Mouse (Mus musculus): ENCODE measurements around the gene Hspa1a.
"Not testable (repeated sequence)": the region's sequence is repeated elsewhere in the genome, so short reads cannot be mapped to it uniquely, and the experiment has no call there.

The Hspa1a gene

DNA sequence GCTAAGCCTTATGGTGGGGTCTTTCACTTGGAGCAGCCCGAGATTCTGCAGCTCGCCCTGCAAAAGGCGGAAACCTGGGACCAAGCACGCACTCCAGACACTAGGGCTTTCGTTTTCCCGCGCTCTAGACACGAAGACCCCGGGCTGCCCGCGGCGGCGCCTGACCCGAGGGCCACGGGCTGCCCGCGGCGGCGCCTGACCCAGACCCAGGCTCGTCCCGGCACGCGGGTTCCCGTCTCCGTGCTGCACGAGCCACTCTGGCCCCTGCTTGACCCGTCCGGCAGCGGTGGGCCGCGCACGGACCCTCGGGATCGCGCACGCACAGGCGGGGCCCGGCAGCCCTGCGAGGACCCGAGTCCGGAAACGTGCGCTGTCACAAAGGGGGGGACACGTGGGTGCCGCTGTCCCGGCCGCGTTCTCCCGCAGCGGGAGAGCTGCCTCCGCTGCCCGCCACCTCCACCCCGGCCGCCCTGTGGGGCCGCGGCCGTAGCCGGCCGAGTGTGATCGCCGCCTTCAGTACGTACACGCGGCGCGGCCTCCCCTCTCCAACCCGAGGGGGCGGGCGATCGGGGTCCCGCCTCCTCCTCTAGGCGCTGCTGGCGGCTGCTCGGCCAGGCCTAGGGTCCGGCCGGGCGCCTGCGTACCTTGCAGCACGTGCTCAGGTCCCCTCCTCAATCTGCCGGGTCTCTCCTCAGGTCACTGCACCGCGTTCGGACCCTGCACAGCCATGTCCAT lies 28.9 kb upstream of the Hspa1a start, which contains the start of gene Vars:
Gene Vars (plus strand): TSS at position 271 of the 735 bp plus-strand sequence.
- DNase-seq, result peak; percentile 83

DNA sequence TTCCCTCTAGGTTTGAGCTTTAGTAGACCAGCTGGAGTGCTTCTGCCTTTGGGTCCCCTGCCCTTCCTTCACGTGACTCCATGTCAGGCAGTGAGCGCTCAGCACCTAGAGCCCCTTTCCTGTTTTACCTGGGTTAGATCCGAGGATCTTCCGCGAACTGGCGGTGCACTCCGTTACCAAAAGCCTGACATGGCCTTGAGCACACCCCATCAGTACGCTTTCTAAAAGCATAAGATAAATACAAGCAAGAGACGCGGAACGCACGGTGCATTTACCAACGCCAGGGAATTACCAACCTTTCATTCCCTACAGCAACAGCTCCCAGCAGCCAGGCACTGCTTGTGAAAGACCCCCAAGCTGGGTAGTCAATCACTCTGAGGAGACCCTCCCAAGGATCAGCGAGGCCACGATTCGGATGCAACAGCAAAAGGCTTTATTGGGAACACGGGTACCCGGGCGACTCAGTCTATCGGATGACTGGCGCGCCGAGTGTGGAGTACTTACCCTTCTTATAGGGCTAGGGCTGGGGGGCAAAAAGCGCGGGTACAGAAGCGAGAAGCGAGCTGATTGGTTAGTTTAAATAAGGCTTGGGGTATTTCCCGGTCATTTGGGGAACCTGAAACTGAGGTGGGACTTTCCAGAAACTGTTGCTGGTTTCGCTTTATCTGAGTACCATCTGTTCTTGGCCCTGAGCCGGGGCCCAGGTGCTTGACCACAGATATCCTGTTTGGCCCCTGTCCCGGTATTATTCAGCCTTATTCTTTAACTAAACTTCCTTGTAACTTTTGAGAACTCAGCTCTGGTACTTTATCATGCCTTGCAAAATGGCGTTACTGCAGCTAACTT lies 28.1 kb upstream of the Hspa1a start:
- not testable (repeated sequence) for DNase-seq

DNA sequence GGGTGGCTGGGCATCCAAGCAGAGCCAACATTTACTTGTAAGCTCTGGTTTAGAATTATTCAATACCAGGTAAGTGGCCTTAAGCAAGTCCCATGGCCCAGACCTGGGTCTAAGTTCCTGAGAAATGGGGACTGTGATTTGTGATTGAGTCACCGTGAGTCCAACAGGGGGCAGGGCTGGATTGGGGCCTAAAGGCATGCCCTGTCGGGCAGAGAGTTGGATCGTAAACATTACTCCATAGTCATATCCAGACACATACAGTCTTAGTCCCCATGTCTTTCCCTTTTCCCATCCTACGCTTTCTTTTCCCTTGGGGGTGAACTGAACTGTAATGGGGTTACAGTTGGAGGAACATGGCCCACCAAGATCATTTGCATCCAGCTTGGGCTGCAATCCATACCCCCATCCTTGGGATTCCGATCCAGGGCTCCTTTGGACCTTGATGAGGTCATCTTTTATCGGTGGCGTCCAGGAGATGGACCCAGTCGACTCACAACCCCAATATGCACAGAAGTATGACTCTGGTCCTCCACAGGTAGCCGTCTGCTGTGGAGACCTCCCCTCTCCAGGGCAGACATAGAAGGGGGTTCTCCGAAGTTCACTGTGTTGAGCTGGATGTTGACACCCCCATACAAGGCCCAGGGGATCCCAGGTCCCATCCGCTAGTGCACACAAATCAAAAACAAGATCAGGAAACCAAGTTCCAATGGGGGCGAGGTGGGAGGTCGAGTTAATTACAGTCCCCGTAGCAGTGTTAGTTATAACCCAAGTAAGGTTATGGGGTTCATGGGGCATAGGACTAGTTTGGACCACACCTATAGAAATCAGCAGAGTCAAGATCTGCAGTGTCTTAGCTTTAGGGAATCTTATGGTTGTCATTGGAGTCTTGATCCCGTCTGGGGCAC lies 26.8 kb upstream of the Hspa1a start:
- no peak for DNase-seq

DNA sequence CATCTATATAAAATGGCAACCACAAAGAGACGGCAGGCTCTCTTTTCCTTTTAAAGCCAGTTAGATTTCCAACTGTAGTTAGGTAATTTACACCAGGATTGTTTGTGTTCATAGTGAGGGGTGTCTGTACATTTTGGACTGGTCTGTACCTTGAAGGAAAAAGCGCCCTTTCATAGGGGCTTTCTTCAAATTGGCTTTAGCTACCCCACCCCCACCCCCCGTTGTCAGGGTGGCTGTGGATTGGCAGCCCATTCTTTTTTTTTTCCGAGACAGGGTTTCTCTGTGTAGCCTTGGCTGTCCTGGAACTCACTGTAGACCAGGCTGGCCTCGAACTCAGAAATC lies 25.2 kb upstream of the Hspa1a start:
- DNase-seq, result no peak

DNA sequence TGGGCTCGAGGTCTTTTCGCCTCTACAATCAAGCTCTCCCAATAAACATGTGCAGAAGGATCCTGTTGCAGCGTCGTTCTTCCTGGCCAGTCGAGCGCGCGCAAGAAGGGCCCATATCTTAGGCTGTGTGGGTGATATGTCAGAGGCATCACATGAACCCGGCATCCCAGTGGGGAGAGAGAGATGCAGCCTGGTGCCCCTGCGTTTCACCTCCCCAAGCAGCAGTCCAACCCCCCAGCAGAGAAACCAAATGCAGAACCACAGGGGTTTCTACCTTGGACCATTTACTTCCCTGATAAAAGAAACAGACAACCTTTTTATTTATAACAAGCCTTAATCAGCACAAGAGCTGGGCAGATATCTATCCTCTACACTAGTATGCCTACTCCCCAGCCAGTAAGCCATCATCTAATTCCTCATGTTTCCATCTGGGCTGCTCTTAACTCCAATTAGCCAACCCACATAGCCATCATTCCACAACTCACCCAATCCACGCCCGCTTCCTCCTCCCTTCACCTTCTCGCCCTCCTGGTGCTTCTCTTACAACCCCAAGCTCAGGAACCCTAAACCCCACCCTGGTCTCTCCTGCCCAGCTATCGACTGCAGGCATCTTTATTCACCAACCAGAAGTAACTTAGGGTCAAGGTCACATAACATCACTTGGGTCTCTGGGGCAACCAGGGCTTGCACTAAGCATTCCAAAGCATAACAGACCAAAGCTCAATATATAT lies 24.6 kb upstream of the Hspa1a start:
- no peak for DNase-seq

DNA sequence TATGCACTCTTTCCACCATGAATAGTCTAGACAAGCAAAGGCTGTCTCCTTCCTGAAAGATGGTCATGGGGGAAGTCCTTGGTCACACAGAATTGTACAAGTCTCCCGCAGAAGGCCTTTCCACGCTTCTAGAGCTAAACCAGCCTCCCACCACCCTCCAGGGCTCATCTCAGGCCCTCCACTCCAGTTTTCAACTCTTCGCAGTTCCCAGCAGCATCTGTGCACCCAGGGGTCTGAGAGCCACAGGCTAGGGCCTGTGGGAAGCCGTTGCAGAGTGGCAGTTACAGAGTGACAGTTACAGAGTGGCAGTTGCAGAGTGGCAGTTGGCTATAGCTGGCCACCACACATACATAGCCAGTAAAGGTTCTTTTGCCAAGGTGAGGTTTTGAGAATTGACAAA lies 24.0 kb upstream of the Hspa1a start:
- not testable (repeated sequence) for DNase-seq

DNA sequence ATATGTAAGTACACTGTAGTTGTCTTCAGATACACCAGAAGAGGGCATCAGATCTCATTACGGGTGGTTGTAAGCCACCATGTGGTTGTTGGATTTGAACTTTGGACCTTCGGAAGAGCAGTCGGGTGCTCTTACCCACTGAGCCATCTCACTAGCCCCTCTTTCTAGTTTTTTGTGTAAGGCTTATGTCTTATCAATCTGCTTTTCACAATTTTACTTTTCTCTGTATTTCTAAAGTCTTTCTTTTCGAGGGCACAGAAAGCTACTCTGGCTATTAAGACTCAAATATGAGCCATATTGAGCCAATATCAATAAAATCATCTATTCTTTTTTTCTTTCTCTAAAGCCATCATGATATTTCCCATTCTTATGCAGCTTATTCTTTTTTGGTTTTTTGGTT lies 23.2 kb upstream of the Hspa1a start:
- DNase-seq, result not testable (repeated sequence)

DNA sequence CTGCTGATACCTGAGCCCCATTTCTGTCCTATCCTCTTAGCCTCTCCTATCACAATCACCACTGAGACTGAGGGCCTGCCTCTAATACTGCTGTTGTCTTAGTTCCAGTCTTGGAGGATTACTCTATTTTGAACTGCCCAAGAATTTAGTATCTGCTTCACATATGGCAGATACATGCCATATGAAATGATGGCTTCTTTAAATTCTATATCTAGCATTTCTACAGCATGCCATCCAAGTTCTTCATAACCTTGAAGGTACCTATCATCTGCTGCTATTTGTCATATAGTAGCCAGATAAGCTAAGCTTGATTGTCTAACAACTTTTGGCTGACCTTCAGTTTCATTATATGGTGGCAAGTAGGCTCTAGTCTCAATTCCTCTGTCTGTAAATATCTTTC lies 22.8 kb upstream of the Hspa1a start:
- DNase-seq, result no peak

DNA sequence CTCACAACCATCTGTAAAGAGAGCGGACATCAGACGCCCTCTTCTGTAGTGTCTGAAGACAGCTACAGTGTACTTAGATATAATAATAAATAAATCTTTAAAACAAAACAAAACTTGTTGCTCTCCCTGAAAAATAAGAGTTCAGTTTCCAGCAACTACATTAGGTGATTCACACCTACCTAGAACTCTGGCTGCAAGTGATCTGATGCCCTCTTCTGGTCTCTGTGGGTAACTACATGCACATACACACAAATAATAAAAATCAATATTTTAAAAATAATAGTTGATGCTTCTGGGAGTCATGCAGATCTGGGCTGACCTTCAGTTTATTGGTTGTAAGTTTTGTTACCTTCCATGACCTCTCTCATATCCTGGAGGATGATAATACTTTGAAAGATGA lies 12.3 kb upstream of the Hspa1a start:
- peak; percentile 2 for DNase-seq

DNA sequence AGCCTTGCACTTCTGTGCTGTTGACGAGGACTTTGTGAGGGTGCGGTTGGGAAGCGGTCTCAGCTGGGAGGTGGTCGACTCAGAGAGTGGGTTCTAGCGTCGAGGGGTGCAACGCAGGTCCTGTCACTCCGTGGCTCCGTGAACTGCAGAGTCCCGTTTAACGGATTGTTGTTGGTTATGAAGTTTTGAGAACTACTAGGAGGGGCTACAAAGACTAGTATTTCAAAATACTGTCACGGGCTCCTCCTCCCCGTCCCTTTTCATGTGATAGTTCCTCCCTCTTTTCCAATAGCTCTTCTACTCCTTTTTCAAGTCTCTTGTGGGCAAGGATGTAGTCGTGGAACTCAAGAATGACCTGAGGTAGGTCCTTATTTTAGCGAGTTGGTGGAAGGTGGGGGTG lies 10.4 kb upstream of the Hspa1a start:
- DNase-seq, result no peak

DNA sequence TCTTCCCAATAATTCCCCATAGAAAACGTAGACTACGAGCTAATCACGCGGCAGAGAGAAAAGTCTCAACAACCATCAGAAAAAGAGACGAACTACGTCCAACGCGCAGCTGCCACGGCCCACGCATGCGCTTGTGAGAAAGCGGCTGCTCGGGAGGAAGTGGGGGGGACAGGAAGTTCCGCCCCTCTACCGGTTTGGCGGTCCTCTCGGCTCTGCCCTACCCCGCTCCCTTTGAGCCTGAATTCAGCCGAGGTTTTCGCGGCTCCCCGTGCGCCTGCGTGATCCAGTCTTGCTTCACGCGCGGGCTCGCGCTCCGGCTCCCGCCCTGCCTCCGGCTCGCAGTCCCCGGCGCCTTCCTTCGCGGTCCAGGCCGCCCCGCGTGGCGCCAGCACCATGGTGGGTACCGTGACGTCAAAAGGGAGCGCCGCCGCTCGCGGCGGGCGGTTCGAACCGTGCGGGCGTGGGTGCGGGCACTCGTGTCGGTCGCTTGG lies 9.8 kb upstream of the Hspa1a start, which contains the start of gene Lsm2:
Gene Lsm2 (plus strand): TSS at position 173 of the 491 bp plus-strand sequence.
- peak; percentile 91 for DNase-seq

DNA sequence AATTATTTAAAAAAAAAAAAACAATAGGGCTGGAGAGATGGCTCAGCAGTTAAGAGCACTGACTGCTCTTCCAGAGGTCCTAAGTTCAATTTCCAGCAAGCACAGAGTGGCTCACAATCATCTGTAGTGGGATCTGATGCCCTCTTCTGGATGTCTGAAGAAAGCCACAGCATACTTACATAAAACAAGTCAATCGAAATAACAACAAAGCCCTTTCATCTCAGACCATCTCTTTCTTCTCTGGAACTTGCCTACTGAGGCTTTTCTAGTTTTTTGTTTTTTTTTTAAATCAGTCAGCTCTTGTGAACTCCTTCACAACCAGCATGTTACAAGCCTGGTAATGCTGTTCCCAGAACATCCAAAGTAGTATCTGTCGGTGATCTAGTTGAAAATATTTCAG lies 8.7 kb upstream of the Hspa1a start:
- DNase-seq, result peak; percentile 69

DNA sequence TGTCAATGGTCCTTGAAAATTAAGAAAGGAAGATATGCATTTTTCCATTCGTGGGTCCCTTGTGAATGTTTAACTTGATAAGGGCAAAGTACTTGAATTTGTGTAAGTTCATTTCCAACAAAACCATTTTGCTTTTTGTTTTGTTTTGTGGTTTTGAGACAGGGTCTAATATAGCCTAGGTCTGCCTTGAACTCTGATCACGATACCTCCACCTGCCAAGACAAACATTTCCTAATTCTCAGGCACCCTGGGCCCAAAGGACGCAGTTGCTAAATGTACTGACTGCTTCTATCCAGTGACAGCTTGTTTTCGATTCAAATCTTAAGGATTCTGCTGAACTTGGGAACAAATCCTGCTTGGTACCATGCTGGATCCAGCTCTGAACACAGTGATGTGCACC lies 7.7 kb upstream of the Hspa1a start:
- DNase-seq, result no peak

DNA sequence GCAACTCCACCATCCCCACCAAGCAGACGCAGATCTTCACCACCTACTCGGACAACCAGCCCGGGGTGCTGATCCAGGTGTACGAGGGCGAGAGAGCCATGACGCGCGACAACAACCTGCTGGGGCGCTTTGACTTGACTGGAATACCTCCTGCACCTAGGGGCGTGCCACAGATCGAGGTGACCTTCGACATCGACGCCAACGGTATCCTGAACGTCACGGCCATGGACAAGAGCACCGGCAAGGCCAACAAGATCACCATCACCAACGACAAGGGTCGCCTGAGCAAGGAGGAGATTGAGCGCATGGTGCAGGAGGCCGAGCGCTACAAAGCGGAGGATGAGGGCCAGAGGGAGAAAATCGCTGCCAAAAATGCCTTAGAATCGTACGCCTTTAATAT lies 6.3 kb upstream of the Hspa1a start:
- peak; percentile 14 for DNase-seq

DNA sequence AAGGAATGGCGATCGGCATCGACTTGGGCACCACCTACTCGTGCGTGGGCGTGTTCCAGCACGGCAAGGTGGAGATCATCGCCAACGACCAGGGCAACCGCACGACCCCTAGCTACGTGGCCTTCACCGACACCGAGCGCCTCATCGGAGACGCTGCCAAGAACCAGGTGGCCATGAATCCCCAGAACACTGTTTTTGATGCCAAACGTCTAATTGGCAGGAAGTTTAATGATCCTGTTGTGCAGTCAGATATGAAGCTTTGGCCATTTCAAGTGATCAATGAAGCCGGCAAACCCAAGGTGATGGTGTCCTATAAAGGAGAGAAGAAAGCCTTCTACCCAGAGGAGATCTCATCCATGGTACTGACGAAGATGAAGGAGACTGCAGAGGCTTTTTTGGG lies 5.0 kb upstream of the Hspa1a start:
- peak; percentile 3 for DNase-seq

DNA sequence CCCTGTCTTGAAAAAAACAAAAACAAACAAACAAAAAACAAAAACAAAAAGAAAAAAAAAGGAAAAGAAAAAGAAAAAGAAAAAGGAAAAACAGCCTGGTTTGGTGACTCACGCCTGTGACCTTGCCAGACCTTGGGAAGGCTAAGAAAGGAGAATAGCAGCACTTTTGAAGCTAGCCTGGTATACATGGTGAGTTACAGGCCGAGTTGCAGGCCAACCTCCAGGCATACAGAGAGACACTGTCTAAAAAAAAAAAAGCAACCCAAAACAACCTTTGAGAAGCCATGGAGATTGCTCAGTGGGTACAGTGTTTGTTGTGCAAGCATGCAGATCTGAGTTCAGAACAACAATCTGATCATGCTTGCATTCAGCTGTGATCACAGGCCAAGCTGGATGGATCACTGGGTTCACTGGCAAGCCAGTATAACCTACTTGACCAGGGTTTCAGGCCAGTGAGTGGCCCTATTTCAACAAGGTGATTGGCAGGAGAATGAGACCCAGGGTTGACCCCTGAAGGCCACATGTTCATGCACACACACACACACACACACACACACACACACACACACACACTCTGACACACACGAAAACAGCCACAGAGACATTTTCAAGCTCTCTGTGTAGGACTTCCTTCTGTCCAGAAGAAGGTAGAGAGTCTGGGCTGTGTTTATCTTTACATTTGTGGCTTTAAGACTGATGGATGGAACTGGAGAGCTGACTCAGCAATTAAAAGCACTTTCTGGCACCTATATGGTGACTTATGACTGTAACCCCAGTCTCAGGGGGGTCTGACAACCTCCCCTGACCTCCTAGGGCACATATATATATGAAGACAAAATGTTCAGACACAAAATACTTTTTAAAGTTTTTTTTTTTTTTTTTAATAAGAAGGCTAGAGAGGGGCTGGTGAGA lies 3.9 kb upstream of the Hspa1a start:
- DNase-seq, result peak; percentile 41

DNA sequence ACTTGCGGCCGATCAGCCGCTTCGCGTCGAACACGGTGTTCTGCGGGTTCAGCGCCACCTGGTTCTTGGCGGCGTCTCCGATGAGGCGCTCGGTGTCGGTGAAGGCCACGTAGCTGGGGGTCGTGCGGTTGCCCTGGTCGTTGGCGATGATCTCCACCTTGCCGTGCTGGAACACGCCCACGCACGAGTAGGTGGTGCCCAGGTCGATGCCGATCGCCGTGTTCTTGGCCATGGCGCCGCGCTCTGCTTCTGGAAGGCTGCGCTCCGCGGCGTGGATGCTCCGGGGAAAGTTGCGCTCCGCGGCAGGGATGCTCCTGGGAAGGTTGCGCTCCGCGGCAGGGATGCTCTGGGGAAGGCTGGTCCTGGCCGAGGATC lies 275 bp downstream of the Hspa1a start:
- not testable (repeated sequence) for DNase-seq

DNA sequence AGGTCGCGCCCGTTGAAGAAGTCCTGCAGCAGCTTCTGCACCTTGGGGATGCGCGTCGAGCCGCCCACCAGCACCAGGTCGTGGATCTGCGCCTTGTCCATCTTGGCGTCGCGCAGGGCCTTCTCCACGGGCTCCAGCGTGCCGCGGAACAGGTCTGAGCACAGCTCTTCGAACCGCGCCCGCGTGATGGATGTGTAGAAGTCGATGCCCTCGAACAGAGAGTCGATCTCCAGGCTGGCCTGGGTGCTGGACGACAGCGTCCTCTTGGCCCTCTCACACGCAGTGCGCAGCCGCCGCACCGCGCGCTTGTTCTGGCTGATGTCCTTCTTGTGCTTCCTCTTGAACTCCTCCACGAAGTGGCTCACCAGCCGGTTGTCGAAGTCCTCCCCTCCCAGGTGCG lies 1.1 kb downstream of the Hspa1a start:
- DNase-seq, result peak; percentile 15

DNA sequence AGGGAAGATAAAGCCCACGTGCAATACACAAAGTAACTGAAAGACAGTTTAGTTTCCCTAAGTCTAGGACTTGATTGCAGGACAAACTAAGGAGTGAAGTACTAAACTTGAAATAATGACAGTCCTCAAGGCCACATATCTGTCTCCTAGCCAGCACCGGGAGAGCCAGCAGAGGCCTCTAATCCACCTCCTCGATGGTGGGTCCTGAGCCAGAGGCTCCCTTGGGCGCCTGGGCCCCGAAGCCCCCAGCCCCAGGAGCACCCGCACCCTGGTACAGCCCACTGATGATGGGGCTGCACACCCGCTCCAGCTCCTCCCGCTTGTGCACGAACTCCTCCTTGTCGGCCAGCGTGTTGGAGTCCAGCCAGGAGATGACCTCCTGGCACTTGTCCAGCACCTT lies 2.1 kb downstream of the Hspa1a start, which contains the start of gene Gm20481:
Gene Gm20481 (plus strand): TSS at position 91 of the 400 bp plus-strand sequence.
- DNase-seq, result not testable (repeated sequence)

DNA sequence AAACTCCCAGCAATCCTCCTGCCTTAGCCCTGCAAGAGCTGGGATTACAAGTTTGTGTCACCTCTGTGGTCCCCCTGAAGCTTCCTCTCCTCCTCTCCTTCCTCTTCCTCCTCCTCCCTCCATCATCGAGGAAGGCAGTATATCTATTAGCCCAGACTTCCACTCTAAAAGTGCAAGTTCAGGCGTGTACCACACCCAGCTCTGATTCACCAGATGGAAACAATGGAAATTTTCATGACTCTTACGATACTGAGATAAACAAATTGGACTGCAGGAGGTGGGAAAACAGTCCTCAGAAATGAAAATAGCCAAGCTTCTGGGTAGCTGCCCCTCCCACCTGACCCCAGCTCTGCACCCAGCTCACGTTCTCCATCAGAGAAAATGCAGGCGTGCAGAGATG lies 6.3 kb downstream of the Hspa1a start:
- DNase-seq, result no peak

DNA sequence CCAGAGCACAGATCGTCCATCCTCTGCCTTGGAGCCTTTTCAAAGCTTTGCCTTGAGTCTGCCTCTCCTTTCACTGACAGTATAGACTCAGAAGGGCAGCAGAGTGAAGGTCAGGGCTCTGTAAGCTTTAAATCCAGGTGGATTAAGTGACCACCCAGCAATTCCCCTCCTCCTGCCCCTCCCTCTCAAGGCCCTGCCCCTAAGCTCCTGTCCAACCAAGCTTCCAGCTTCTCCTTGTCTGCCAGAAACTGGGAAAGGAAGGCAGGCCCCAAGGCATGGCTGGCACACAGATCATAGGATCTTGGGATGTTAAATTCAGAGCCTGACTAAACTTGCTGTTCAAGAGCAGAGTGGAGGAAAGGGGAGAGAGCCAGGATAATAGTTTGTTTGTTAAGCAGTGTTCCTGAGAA lies 7.3 kb downstream of the Hspa1a start:
- peak; percentile 81 for DNase-seq
